Mouse (Mus musculus) CH12.LX (cell line): ENCODE measurements around the gene Ganab. TPM values are rescaled to one million over a fixed set of nuclear protein-coding genes. Genes with fewer than 3 reads are reported as not detected.

ENCODE experiments used
- DNase-seq: peaks from one replicate; pipeline ENCODE4 v3.0.0-alpha.2; 2013; ENCODE audit errors: extremely low read depth
- H3K27ac ChIP-seq: 2 replicates; pipeline ENCODE4 v1.5.1; 2012; ENCODE audit warnings: low read depth, mild to moderate bottlenecking, control low read depth, moderate library complexity; ENCODE audit not compliant: insufficient read depth
- H3K27me3 ChIP-seq: replicated peaks from 2 replicates; pipeline ENCODE3; 2012; ENCODE audit warnings: inconsistent platforms
- H3K36me3 ChIP-seq, 2 experiments: replicated peaks in 1 of 2; 2 replicates each; pipeline versions ENCODE3 to v1.6.1; 2012; ENCODE audit warnings: inconsistent platforms in 1 of 2, low read length in 1 of 2, mild to moderate bottlenecking in 1 of 2, mixed read lengths in 1 of 2, moderate library complexity in 1 of 2; ENCODE audit not compliant: control insufficient read depth in 1 of 2, insufficient read depth in 1 of 2
- H3K4me1 ChIP-seq, 2 experiments: 2 replicates each; pipeline ENCODE4 v1.6.1; 2012; ENCODE audit warnings: inconsistent platforms in 1 of 2, moderate library complexity in 1 of 2; ENCODE audit not compliant: insufficient read depth in 2 of 2, control insufficient read depth in 1 of 2
- H3K4me2 ChIP-seq: 2 replicates; pipeline ENCODE4 v1.6.1; 2012; ENCODE audit warnings: low read depth, mild to moderate bottlenecking, control low read depth; ENCODE audit not compliant: poor library complexity, insufficient read depth, severe bottlenecking
- H3K4me3 ChIP-seq, 3 experiments: fragments of 150-350 bp in 1 of 3; sonication (generic) in 1 of 3; replicated peaks in 1 of 3; 2 replicates each; pipeline versions ENCODE3 to v1.5.1; 2011 to 2012; ENCODE audit warnings: low read depth in 2 of 3, low read length in 2 of 3, mild to moderate bottlenecking in 2 of 3, moderate library complexity in 2 of 3, control low read depth in 1 of 3, improper control_type of control experiment in 1 of 3, inconsistent platforms in 1 of 3, mixed read lengths in 1 of 3; ENCODE audit not compliant: poor library complexity in 1 of 3
- H3K79me2 ChIP-seq: replicated peaks from 2 replicates; pipeline ENCODE4 v1.6.1; 2012; ENCODE audit warnings: mild to moderate bottlenecking, moderate library complexity; ENCODE audit not compliant: control insufficient read depth, poor library complexity, insufficient read depth, severe bottlenecking; ENCODE audit errors: extremely low read depth
- H3K9ac ChIP-seq: 2 replicates; pipeline ENCODE4 v1.6.1; 2012; ENCODE audit warnings: low read depth, mild to moderate bottlenecking, control low read depth, moderate library complexity; ENCODE audit not compliant: insufficient read depth
- H3K9me3 ChIP-seq: replicated peaks from 2 replicates; pipeline ENCODE3; 2012; ENCODE audit warnings: low read length, inconsistent platforms, mixed read lengths
- BHLHE40 ChIP-seq: IDR thresholded peaks from 2 replicates; pipeline ENCODE4 v1.6.1; 2011; ENCODE audit warnings: mild to moderate bottlenecking, low read depth, low read length, improper control_type of control experiment
- CHD1 ChIP-seq: IDR thresholded peaks from 2 replicates; pipeline ENCODE4 v1.6.1; 2012; ENCODE audit warnings: low read depth, low read length, improper control_type of control experiment, inconsistent platforms
- E2F4 ChIP-seq: IDR thresholded peaks from 2 replicates; pipeline ENCODE4 v1.6.1; 2011; ENCODE audit warnings: low read depth, low read length, improper control_type of control experiment; ENCODE audit not compliant: insufficient replicate concordance
- ELF1 ChIP-seq: IDR thresholded peaks from 2 replicates; pipeline ENCODE4 v1.6.1; 2014; ENCODE audit warnings: low read depth, mild to moderate bottlenecking, inconsistent platforms, low read length, improper control_type of control experiment
- GABPA ChIP-seq: IDR thresholded peaks from 2 replicates; pipeline ENCODE4 v1.6.1; 2012; ENCODE audit warnings: low read depth, low read length, improper control_type of control experiment, inconsistent platforms; ENCODE audit not compliant: insufficient replicate concordance
- HCFC1 ChIP-seq: IDR thresholded peaks from 2 replicates; pipeline ENCODE4 v1.6.1; 2012; ENCODE audit warnings: low read depth, mild to moderate bottlenecking, inconsistent platforms, low read length, improper control_type of control experiment
- IRF4 ChIP-seq: IDR thresholded peaks from 2 replicates; pipeline ENCODE4 v1.6.1; 2014; ENCODE audit warnings: low read depth, mild to moderate bottlenecking, inconsistent platforms, low read length, improper control_type of control experiment
- KAT2A ChIP-seq: IDR thresholded peaks from 2 replicates; pipeline ENCODE4 v1.6.1; 2012; ENCODE audit warnings: low read length, improper control_type of control experiment, inconsistent platforms; ENCODE audit not compliant: insufficient replicate concordance
- MAZ ChIP-seq: IDR thresholded peaks from 2 replicates; pipeline ENCODE4 v1.6.1; 2012; ENCODE audit warnings: low read depth, mild to moderate bottlenecking, inconsistent platforms, low read length, improper control_type of control experiment, moderate library complexity
- MXI1 ChIP-seq: IDR thresholded peaks from 2 replicates; pipeline ENCODE4 v1.6.1; 2011; ENCODE audit warnings: mild to moderate bottlenecking, low read depth, low read length, improper control_type of control experiment
- MYC ChIP-seq: IDR thresholded peaks from 2 replicates; pipeline ENCODE4 v1.6.1; 2011; ENCODE audit warnings: low read depth, mild to moderate bottlenecking, improper control_type of control experiment, low read length
- NELFE ChIP-seq: IDR thresholded peaks from 2 replicates; pipeline ENCODE4 v1.6.1; 2011; ENCODE audit warnings: low read depth, low read length, improper control_type of control experiment
- NRF1 ChIP-seq: IDR thresholded peaks from 2 replicates; pipeline ENCODE4 v1.6.1; 2014; ENCODE audit warnings: low read depth, mild to moderate bottlenecking, inconsistent platforms, low read length, improper control_type of control experiment, moderate library complexity
- PAX5 ChIP-seq: IDR thresholded peaks from 2 replicates; pipeline ENCODE4 v1.6.1; 2012; ENCODE audit warnings: low read length, inconsistent platforms, mixed read lengths
- POLR2A ChIP-seq: IDR thresholded peaks from 2 replicates; pipeline ENCODE4 v1.6.1; 2011; ENCODE audit warnings: low read depth, mild to moderate bottlenecking, improper control_type of control experiment, low read length
- RAD21 ChIP-seq: IDR thresholded peaks from 2 replicates; pipeline ENCODE4 v1.6.1; 2011; ENCODE audit warnings: low read depth, mild to moderate bottlenecking, low read length, improper control_type of control experiment, moderate library complexity
- SIN3A ChIP-seq: IDR thresholded peaks from 2 replicates; pipeline ENCODE4 v1.6.1; 2012; ENCODE audit warnings: low read length, improper control_type of control experiment, inconsistent platforms
- SMC3 ChIP-seq: IDR thresholded peaks from 2 replicates; pipeline ENCODE4 v1.6.1; 2011; ENCODE audit warnings: low read depth, low read length, improper control_type of control experiment
- TBP ChIP-seq: conservative IDR thresholded peaks from 2 replicates; pipeline ENCODE4 v1.6.1; 2011; ENCODE audit warnings: low read depth, low read length, improper control_type of control experiment
- UBTF ChIP-seq: IDR thresholded peaks from 2 replicates; pipeline ENCODE4 v1.6.1; 2012; ENCODE audit warnings: low read depth, mild to moderate bottlenecking, inconsistent platforms, low read length, improper control_type of control experiment, moderate library complexity
- USF1 ChIP-seq: IDR thresholded peaks from 2 replicates; pipeline ENCODE4 v1.6.1; 2014; ENCODE audit warnings: low read depth, mild to moderate bottlenecking, inconsistent platforms, low read length, improper control_type of control experiment
- USF2 ChIP-seq: conservative IDR thresholded peaks from 2 replicates; pipeline ENCODE4 v1.6.1; 2011; ENCODE audit warnings: low read depth, low read length, improper control_type of control experiment
- ZC3H11A ChIP-seq: IDR thresholded peaks from 2 replicates; pipeline ENCODE4 v1.6.1; 2012; ENCODE audit warnings: low read depth, mild to moderate bottlenecking, inconsistent platforms, low read length, improper control_type of control experiment
- ZKSCAN1 ChIP-seq: IDR thresholded peaks from 2 replicates; pipeline ENCODE4 v1.6.1; 2012; ENCODE audit warnings: low read depth, inconsistent platforms, low read length, improper control_type of control experiment, borderline replicate concordance
- dilution Hi-C: fragments of 300-500 bp; cut with MboI; formaldehyde crosslinking; loops from 2 replicates; pipeline ENCODE4 v1.14.3; 2020; ENCODE audit warnings: low sequenced_read_pairs; ENCODE audit not compliant: extremely low pct_unique_long_range_greater_than_20kb, extremely low pct_ligation_motif_present
- in situ Hi-C: fragments of 300-500 bp; cut with MboI; formaldehyde crosslinking; loops from 3 replicates; pipeline ENCODE4 v1.14.3; 2019; ENCODE audit warnings: low sequenced_read_pairs, low pct_ligation_motif_present, low pct_unique_long_range_greater_than_20kb, mixed read lengths
- polyA plus RNA-seq: library from polyadenylated mRNA; unstranded; fragments of >175 nt; gene quantifications from 2 replicates; pipeline ENCODE4 v1.2.1, GENCODE M21; 2012; ENCODE audit warnings: low read depth; ENCODE audit not compliant: insufficient read length
- total RNA-seq, 2 experiments: library from RNA; depleted of rRNA; stranded (reverse); fragments of 300-350 nt in 1 of 2; fragments of >200 nt in 1 of 2; gene quantifications; 2 replicates each; pipeline ENCODE4 v1.2.3; 2012 to 2014

Gene Ganab
- total and polyA plus RNA-seq, 3 experiments = 97.0 to 169 (median 143) TPM

GRCm38 (mm10) chr19:8944750-8945149, 46.9 kb downstream of the Ganab start:
- Histone ChIP-seq H3K79me2 (peaks cover 42% of the 10 kb centered on the region), H3K4me2 (peak overlapping the region; percentile 41; the same call in 1 of the 2 replicates), H3K27ac (no peak overlapping the region), H3K9me3 (no peaks in the 10 kb centered on the region), H3K9ac (peak overlapping the region; percentile 21; the same call in 1 of the 2 replicates), H3K4me3 (no peak overlapping the region), H3K4me1 (peaks cover 16 to 38% of the 10 kb centered on the region in 2 experiments), H3K36me3 (peaks cover 61 to 75% of the 10 kb centered on the region in 2 experiments), H3K27me3 (no peaks in the 10 kb centered on the region)
- TF ChIP-seq BHLHE40 = no peak
- no peak for TF ChIP-seq RAD21
- no peak for TF ChIP-seq NELFE
- no peak for TF ChIP-seq ZKSCAN1
- no peak for TF ChIP-seq POLR2A
- peak; percentile 47; the same call in 1 of the 2 replicates for TF ChIP-seq HCFC1
- no peak for TF ChIP-seq UBTF
- peak; percentile 41 for TF ChIP-seq ELF1
- TF ChIP-seq SIN3A = peak; percentile 61; the same call in 1 of the 2 replicates
- TF ChIP-seq NRF1 = no peak
- peak; percentile 37 for TF ChIP-seq MXI1
- TF ChIP-seq GABPA = no peak
- TF ChIP-seq USF2 = no peak
- TF ChIP-seq MYC = no peak
- no peak for TF ChIP-seq PAX5
- TF ChIP-seq IRF4 = no peak
- no peak for TF ChIP-seq ZC3H11A
- 0 out of 2 replicates have a peak, but pooled peaks have one; percentile 50 for TF ChIP-seq CHD1
- dilution Hi-C loops (no loop called here), in situ Hi-C loops (no loop called here)
- peak; percentile 65 for DNase-seq

- dilution Hi-C loops = no loop called here
- peaks cover 14 to 35% of the 10 kb centered on the region in 2 experiments for H3K4me1 ChIP-seq
Observed at GRCm38 (mm10) chr19:8945251-8945650, 47.4 kb downstream of the Ganab start.

More at GRCm38 (mm10) chr19:8945251-8945650, 47.4 kb downstream of the Ganab start:
- in situ Hi-C loops = no loop called here
- DNase-seq = no peak
- Histone ChIP-seq H3K9ac (peak overlapping the region; percentile 21; the same call in 1 of the 2 replicates), H3K27ac (no peak overlapping the region), H3K79me2 (peaks cover 42% of the 10 kb centered on the region), H3K27me3 (no peaks in the 10 kb centered on the region)
- TF ChIP-seq SMC3 (no peak), CHD1 (no peak), POLR2A (no peak), TBP (no peak), NRF1 (no peak), MYC (no peak), MAZ (no peak), KAT2A (no peak), E2F4 (no peak), USF2 (no peak), HCFC1 (no peak), USF1 (no peak)
- TF ChIP-seq, all 38 proteins: peak for 0
- Histone ChIP-seq H3K4me3 (no peak overlapping the region), H3K9me3 (no peaks in the 10 kb centered on the region), H3K36me3 (peaks cover 61 to 74% of the 10 kb centered on the region in 2 experiments), H3K4me2 (no peak overlapping the region)
